Mouse (Mus musculus) testis, adult 2 months (tissue): ENCODE measurements around the gene Inafm1. TPM values are rescaled to one million over a fixed set of nuclear protein-coding genes. Genes with fewer than 3 reads are reported as not detected.
"Not testable (repeated sequence)": the region's sequence is repeated elsewhere in the genome, so short reads cannot be mapped to it uniquely, and the experiment has no call there.

ENCODE experiments used
- H3K27ac ChIP-seq: fragments of 200-500 bp; 2 replicates; pipeline ENCODE4 v1.5.1; 2012; ENCODE audit warnings: low read depth, low read length; ENCODE audit not compliant: control insufficient read depth, insufficient read depth
- H3K27me3 ChIP-seq: fragments of 200-500 bp; 2 replicates; pipeline ENCODE4 v1.6.1; 2012; ENCODE audit warnings: mild to moderate bottlenecking, low read length, moderate library complexity; ENCODE audit not compliant: control insufficient read depth, insufficient read depth
- H3K36me3 ChIP-seq: fragments of 200-500 bp; 2 replicates; pipeline ENCODE4 v1.6.1; 2012; ENCODE audit warnings: mild to moderate bottlenecking, low read length; ENCODE audit not compliant: control insufficient read depth, insufficient read depth
- H3K4me1 ChIP-seq: fragments of 200-500 bp; 2 replicates; pipeline ENCODE4 v1.6.1; 2012; ENCODE audit warnings: low read length; ENCODE audit not compliant: control insufficient read depth, insufficient read depth
- H3K4me3 ChIP-seq: fragments of 200-500 bp; 2 replicates; pipeline ENCODE4 v1.5.1; 2012; ENCODE audit warnings: low read depth, mild to moderate bottlenecking, low read length, moderate library complexity, mixed read lengths; ENCODE audit not compliant: control insufficient read depth
- CTCF ChIP-seq: fragments of 200-500 bp; IDR thresholded peaks from 2 replicates; pipeline ENCODE4 v1.5.1; 2012; ENCODE audit warnings: low read depth, mild to moderate bottlenecking, inconsistent platforms, low read length, moderate library complexity; ENCODE audit not compliant: control insufficient read depth, insufficient read depth, insufficient replicate concordance
- POLR2A ChIP-seq: fragments of 200-500 bp; IDR thresholded peaks from 2 replicates; pipeline ENCODE4 v1.6.1; 2012; ENCODE audit warnings: low read depth, mild to moderate bottlenecking, inconsistent platforms, low read length, moderate library complexity; ENCODE audit not compliant: control insufficient read depth
- polyA plus RNA-seq: library from polyadenylated mRNA; depleted of rRNA; stranded (reverse); fragments of >200 nt; gene quantifications from 2 replicates; pipeline ENCODE4 v1.2.3, GENCODE M21; 2012

Gene Inafm1
- polyA plus RNA-seq, 1 experiment = 19.5 TPM

- no peaks in the 10 kb centered on the region for H3K27me3 ChIP-seq
- H3K27ac ChIP-seq = peak overlapping the region; percentile 32; the same call in 1 of the 2 replicates
- H3K36me3 ChIP-seq = no peaks in the 10 kb centered on the region
- TF ChIP-seq CTCF = no peak
- H3K4me1 ChIP-seq = peaks cover 19% of the 10 kb centered on the region
- peak overlapping the region; percentile 78 for H3K4me3 ChIP-seq
Measured at GRCm38 (mm10) chr7:16272681-16273080, 736 bp downstream of the Inafm1 start.

GRCm38 (mm10) chr7:16271139-16271538 is 2.3 kb downstream of the Inafm1 start:
- H3K36me3 ChIP-seq = no peaks in the 10 kb centered on the region
- H3K4me3 ChIP-seq = no peak overlapping the region
- no peak for TF ChIP-seq CTCF
- H3K4me1 ChIP-seq = peaks cover 19% of the 10 kb centered on the region
- H3K27me3 ChIP-seq = no peaks in the 10 kb centered on the region
- no peak overlapping the region for H3K27ac ChIP-seq

GRCm38 (mm10) chr7:16266593-16266992 is 6.8 kb downstream of the Inafm1 start:
- not testable (repeated sequence) for H3K4me1 ChIP-seq, H3K27ac ChIP-seq, H3K36me3 ChIP-seq, H3K4me3 ChIP-seq, H3K27me3 ChIP-seq

GRCm38 (mm10) chr7:16265856-16266255 is 7.6 kb downstream of the Inafm1 start:
- H3K36me3 ChIP-seq = no peaks in the 10 kb centered on the region
- no peaks in the 10 kb centered on the region for H3K27me3 ChIP-seq
- H3K4me1 ChIP-seq = 0 out of 2 replicates have a peak, but pooled peaks cover 2% of the 10 kb centered on the region
- no peak overlapping the region for H3K27ac ChIP-seq
- H3K4me3 ChIP-seq = no peak overlapping the region
- TF ChIP-seq CTCF (no peak), POLR2A (no peak)

GRCm38 (mm10) chr7:16263843-16264242 is 9.6 kb downstream of the Inafm1 start:
- no peak overlapping the region for H3K27ac ChIP-seq
- H3K4me3 ChIP-seq = no peak overlapping the region
- H3K4me1 ChIP-seq = 0 out of 2 replicates have a peak, but pooled peaks cover 2% of the 10 kb centered on the region
- H3K36me3 ChIP-seq = no peaks in the 10 kb centered on the region
- TF ChIP-seq CTCF (no peak), POLR2A (no peak)
- no peaks in the 10 kb centered on the region for H3K27me3 ChIP-seq

- Histone ChIP-seq H3K27ac (no peak overlapping the region), H3K4me3 (no peak overlapping the region), H3K36me3 (no peaks in the 10 kb centered on the region), H3K4me1 (0 out of 2 replicates have a peak, but pooled peaks cover 2% of the 10 kb centered on the region), H3K27me3 (no peaks in the 10 kb centered on the region)
- no peak for TF ChIP-seq POLR2A
- TF ChIP-seq CTCF = peak; percentile 22; the same call in 1 of the 2 replicates
Measured at GRCm38 (mm10) chr7:16263015-16263787, 10.2 kb downstream of the Inafm1 start.

- 0 out of 2 replicates have a peak, but pooled peaks cover 2% of the 10 kb centered on the region for H3K4me1 ChIP-seq
- H3K27me3 ChIP-seq = no peaks in the 10 kb centered on the region
- TF ChIP-seq CTCF (no peak), POLR2A (no peak)
Measured at GRCm38 (mm10) chr7:16261097-16261496, 12.3 kb downstream of the Inafm1 start.

GRCm38 (mm10) chr7:16259110-16259590 is 14.3 kb downstream of the Inafm1 start, which contains the start of gene C5ar1:
TSS of gene C5ar1 (minus strand) at chr7:16259540.
- Histone ChIP-seq H3K4me3 (no peak within 1 kb of the TSS), H3K27ac (no peak within 1 kb of the TSS), H3K27me3 (no peaks in the 10 kb centered on the region), H3K4me1 (no peaks in the 10 kb centered on the region), H3K36me3 (no peaks in the 10 kb centered on the region)
- TF ChIP-seq CTCF (no peak), POLR2A (no peak)

More at GRCm38 (mm10) chr7:16261097-16261496, 12.3 kb downstream of the Inafm1 start:
- Histone ChIP-seq H3K27ac (no peak overlapping the region), H3K4me3 (no peak overlapping the region), H3K36me3 (no peaks in the 10 kb centered on the region)
